Mouse (Mus musculus) neural tube, embryonic 12.5 days (tissue): ENCODE data around the gene Otc. TPM values are rescaled to one million over a fixed set of nuclear protein-coding genes. Genes with fewer than 3 reads are reported as not detected.
A peak's percentile ranks its signal among the peaks of the same experiment; 100 is the strongest.

ENCODE experiments used
- ATAC-seq: fragments of 200-750 bp; cut with Nextera tagmentation; 2 replicates; pipeline ENCODE4 v1.8.0; 2017; ENCODE audit warnings: low read depth, mild to moderate bottlenecking, moderate TSS enrichment, moderate library complexity; ENCODE audit not compliant: low FRiP score
- H3K27ac ChIP-seq: fragments of 300-500 bp; sonication (generic); 2 replicates; pipeline ENCODE4 v1.5.1; 2016
- H3K27me3 ChIP-seq: fragments of 300-500 bp; sonication (generic); replicated peaks from 2 replicates; pipeline ENCODE4 v1.6.1; 2016; ENCODE audit warnings: mild to moderate bottlenecking
- H3K36me3 ChIP-seq: fragments of 300-500 bp; sonication (generic); 2 replicates; pipeline ENCODE4 v1.6.1; 2016; ENCODE audit warnings: mild to moderate bottlenecking
- H3K4me1 ChIP-seq: fragments of 300-500 bp; sonication (generic); 2 replicates; pipeline ENCODE4 v1.6.1; 2016
- H3K4me2 ChIP-seq: fragments of 300-500 bp; sonication (generic); replicated peaks from 2 replicates; pipeline ENCODE4 v1.6.1; 2016; ENCODE audit warnings: mild to moderate bottlenecking
- H3K4me3 ChIP-seq: fragments of 300-500 bp; sonication (generic); 2 replicates; pipeline ENCODE4 v1.5.1; 2016
- H3K9ac ChIP-seq: fragments of 300-500 bp; sonication (generic); 2 replicates; pipeline ENCODE4 v1.6.1; 2016; ENCODE audit warnings: mild to moderate bottlenecking
- H3K9me3 ChIP-seq: fragments of 300-500 bp; sonication (generic); 2 replicates; pipeline ENCODE4 v1.6.1; 2016; ENCODE audit warnings: mild to moderate bottlenecking
- WGBS: fragments of 180-500 bp; shearing (Covaris S2); methylation state at CpG from one replicate; pipeline ENCODE4 v1.1.7; 2016; 5-methylcytosine and 5-hydroxymethylcytosine counted together
- polyA plus RNA-seq: library from polyadenylated mRNA; unstranded; fragments of >200 nt; fragmentation: Nextera tagmentation; extraction: Ambion mirVana; gene quantifications from 2 replicates; pipeline ENCODE4 v1.2.1, GENCODE M21; 2016

Gene Otc
- not detected in 2 replicates for polyA plus RNA-seq

DNA sequence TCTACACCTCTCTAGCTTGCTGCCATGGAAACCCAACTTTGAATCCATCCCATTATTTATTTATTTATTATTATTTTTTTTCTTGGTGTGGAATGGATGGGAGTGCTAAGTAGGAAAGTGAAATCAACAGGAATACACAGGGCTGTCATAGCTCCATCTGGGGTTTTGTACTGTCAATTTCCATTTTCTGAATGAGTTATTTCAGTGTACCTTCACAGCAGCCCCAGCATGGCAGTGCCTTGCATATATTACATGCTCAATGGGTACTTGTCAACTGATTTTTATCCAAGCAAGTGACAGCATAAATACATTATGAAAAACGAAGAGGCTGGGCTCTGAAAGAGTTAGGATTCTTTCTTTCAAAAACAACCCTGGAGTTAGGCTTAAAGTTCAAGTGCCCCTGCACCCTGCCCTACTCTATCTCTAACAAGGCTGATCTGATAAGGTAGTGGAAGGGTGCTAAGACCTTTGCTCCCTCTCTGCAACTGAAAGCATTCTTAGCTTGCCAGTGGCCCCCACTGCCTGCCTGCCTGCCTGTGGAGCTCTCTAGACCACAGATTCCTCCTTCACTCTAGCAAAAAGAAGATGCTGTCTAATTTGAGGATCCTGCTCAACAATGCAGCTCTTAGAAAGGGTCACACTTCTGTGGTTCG is at the start of gene Otc:
Otc (plus strand) TSS at position 454 of the 653 bp plus-strand sequence.
- 65% methylated on average over 2 of the region's 2 CpGs for WGBS
- no peaks in the 10 kb centered on the region for H3K4me1 ChIP-seq
- H3K4me3 ChIP-seq = no peak within 1 kb of the TSS
- H3K36me3 ChIP-seq = no peaks in the 10 kb centered on the region
- H3K4me2 ChIP-seq = no peak within 1 kb of the TSS
- no peaks in the 10 kb centered on the region for H3K9me3 ChIP-seq
- no peaks in the 10 kb centered on the region for H3K27me3 ChIP-seq
- H3K27ac ChIP-seq = no peak within 1 kb of the TSS
- no peak within 1 kb of the TSS for H3K9ac ChIP-seq
- no peak for ATAC-seq

DNA sequence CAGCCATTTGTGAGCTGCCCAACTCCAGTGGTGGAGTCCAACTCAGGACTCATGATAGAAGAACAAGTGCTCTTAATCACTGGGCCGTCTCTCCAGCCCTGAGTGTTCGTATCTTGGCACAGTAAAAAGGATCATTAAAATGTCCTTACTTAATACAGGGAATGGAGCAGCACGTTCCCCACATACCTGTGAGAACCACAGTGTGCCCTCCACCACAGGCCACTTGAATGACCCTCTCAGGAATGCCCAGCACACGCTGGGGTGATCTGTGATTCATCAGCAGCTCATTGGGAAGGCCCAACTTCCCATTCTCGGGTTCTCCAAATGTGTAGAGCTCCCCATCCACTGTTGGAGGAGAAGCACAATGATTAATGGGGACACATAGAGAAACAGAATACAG is 46.2 kb upstream of the Otc start:
- no peak overlapping the region for H3K4me3 ChIP-seq
- H3K27me3 ChIP-seq = no peaks in the 10 kb centered on the region
- H3K4me1 ChIP-seq = no peaks in the 10 kb centered on the region
- H3K4me2 ChIP-seq = no peak overlapping the region
- no peak overlapping the region for H3K27ac ChIP-seq
- H3K36me3 ChIP-seq = no peaks in the 10 kb centered on the region; the same call in 1 of the 2 replicates
- no peak for ATAC-seq
- H3K9ac ChIP-seq = no peak overlapping the region
- H3K9me3 ChIP-seq = no peaks in the 10 kb centered on the region
- 86% methylated on average over 5 of the region's 5 CpGs for WGBS

DNA sequence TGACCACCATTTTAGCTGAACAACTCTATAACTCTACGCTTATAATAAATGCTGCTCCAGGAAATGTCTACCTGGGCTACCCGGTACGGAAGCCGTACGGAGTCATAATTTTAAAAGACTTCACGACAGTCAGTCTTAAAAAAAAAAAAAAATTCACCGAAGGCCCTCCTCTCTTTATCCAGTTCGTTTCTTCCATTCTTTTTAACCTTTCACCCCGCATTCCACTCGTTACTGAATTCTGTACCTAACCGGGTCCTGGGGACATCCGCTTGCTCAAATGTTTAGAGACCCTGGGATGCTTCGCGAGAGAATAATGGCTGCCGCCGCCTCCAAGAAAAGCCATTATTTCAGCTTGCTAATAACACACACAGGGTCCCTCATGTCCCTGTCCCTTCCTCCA is 36.1 kb upstream of the Otc start:
- H3K9ac ChIP-seq = peak overlapping the region; percentile 27
- H3K27ac ChIP-seq = 0 out of 2 replicates have a peak overlapping the region, but pooled peaks have one; percentile 16
- H3K36me3 ChIP-seq = no peaks in the 10 kb centered on the region
- H3K4me3 ChIP-seq = peak overlapping the region; percentile 49
- no peaks in the 10 kb centered on the region for H3K27me3 ChIP-seq
- ATAC-seq = peak; percentile 67
- H3K4me1 ChIP-seq = no peaks in the 10 kb centered on the region
- H3K4me2 ChIP-seq = peak overlapping the region; percentile 57
- H3K9me3 ChIP-seq = no peaks in the 10 kb centered on the region
- WGBS = 21% methylated on average over 16 of the region's 16 CpGs

DNA sequence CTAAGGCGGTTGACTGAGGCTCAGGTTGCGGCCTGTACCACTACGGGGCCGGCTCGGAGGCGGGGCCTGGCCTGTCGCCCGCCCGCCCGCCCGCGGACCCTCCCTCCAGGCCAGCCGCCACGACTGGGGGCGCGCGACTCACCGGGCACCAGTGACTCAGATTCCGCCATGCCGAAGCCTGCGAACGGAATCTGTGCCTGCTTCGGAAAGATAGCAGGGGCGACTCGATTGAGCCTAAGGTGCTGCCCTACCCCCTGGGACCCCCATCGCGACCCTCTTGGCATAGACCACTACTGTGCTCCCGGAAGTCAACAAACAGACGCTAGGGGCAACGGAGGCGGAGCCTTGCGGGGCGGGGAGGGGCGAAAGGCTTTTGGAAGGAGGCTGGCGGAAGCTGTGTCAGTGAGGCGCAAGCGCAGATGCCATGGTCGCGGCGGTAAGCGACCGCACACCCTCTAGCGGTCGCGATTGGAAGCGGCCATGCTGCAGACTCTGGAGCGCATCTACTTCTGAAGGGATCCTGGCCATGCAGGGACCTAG is 35.6 kb upstream of the Otc start, which contains the start of gene Rpgr:
Rpgr (minus strand) TSS at position 511 of the 540 bp plus-strand sequence.
- H3K4me3 ChIP-seq = peak within 1 kb of the TSS; percentile 49
- 13% methylated on average over 46 of the region's 47 CpGs for WGBS
- no peaks in the 10 kb centered on the region for H3K4me1 ChIP-seq
- H3K9ac ChIP-seq = peak within 1 kb of the TSS; percentile 27
- no peaks in the 10 kb centered on the region for H3K36me3 ChIP-seq
- no peaks in the 10 kb centered on the region for H3K9me3 ChIP-seq
- no peaks in the 10 kb centered on the region for H3K27me3 ChIP-seq
- H3K4me2 ChIP-seq = peak within 1 kb of the TSS; percentile 57
- 0 out of 2 replicates have a peak within 1 kb of the TSS, but pooled peaks have one; percentile 16 for H3K27ac ChIP-seq
- ATAC-seq = peak; percentile 98

DNA sequence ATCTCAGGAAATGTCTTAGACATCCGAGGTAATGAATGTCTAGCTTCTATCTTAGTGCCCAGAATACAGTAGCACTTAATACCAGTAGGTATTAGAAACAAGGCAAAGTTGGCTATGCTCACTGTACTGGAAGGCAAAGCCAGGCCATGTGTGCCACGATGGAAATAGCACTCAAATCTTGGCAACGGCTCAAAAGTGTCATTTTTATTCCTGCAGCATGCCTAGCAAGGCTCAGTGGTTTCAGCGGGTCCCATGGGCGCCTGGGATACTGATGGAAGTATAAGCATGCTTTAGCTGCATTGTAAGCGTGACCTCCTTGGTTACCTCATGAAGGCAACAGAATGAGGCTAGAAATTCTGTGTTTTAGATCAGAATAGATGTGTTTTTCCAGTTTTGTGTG is 32.8 kb upstream of the Otc start:
- Histone ChIP-seq H3K4me2 (no peak overlapping the region), H3K4me1 (no peaks in the 10 kb centered on the region), H3K36me3 (no peaks in the 10 kb centered on the region), H3K9me3 (no peaks in the 10 kb centered on the region), H3K4me3 (no peak overlapping the region), H3K27ac (no peak overlapping the region), H3K27me3 (no peaks in the 10 kb centered on the region), H3K9ac (no peak overlapping the region)
- ATAC-seq = no peak
- 78% methylated on average over 6 of the region's 6 CpGs for WGBS

DNA sequence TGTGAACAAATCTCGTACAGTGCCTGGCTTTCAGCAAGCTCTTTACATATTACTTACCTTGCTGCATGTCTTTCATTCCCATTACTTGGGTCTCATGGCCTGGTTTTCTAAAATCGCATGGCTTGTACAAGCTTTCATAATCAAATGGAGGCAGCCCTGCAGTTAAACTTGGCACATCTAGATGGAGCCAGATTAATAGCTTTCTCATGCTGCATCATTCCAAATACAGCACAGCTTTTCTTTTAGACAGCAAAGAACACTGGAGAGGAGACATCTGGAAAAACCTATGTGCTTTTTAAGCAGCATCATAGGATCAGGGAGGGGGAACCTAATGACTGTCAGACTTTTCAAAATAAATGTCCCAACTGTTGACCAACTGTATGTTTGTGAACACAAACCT is 19.1 kb upstream of the Otc start:
- Histone ChIP-seq H3K4me2 (no peak overlapping the region), H3K9ac (no peak overlapping the region), H3K9me3 (no peaks in the 10 kb centered on the region), H3K27me3 (no peaks in the 10 kb centered on the region), H3K4me1 (no peaks in the 10 kb centered on the region), H3K36me3 (no peaks in the 10 kb centered on the region), H3K27ac (no peak overlapping the region), H3K4me3 (no peak overlapping the region)
- WGBS = 82% methylated on average over 2 of the region's 2 CpGs
- ATAC-seq = no peak

DNA sequence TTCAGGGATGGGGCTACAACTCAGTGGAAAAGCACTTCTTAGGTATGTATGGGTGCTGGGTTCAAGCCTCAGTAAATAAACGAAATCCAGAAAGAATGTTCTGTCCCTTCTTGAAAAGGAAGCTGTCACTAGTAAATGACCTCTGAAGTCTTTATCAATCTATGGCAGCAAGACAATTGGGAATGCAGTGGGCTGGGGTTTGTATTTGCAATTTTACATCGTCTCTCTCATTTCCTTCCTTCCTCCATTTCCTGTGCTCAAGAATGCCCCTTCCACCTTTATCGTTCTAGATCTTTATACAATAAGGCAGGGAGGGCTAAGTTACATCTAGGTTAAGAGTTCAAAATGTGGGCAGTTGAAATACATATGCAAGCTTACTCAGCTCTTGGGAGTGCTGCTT is 17.5 kb upstream of the Otc start:
- Histone ChIP-seq H3K4me1 (no peaks in the 10 kb centered on the region), H3K36me3 (no peaks in the 10 kb centered on the region), H3K9me3 (no peaks in the 10 kb centered on the region), H3K4me3 (no peak overlapping the region), H3K27ac (no peak overlapping the region), H3K4me2 (no peak overlapping the region), H3K27me3 (no peaks in the 10 kb centered on the region), H3K9ac (no peak overlapping the region)
- no peak for ATAC-seq
- 83% methylated on average over 3 of the region's 3 CpGs for WGBS

DNA sequence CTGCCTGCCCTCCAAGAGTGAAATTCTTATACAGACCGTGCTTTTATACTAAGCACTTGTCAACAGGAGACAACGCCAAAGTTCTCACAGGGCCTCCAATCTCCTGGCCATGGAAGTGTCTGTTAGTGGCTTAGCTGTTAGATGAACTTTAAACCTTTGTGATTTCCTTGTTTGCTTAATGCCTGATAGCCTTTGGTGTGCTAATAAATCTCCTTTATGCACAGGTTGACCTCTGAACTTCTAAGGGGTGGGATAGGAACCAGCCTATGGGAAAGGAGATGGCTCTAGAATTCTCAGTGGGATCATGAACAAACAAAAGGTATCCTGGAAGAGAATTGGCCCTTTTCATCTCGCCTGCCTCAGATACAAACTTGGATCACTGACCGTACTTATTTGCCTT is 12.6 kb upstream of the Otc start:
- no peaks in the 10 kb centered on the region for H3K36me3 ChIP-seq
- H3K27ac ChIP-seq = no peak overlapping the region
- no peaks in the 10 kb centered on the region for H3K27me3 ChIP-seq
- no peaks in the 10 kb centered on the region for H3K9me3 ChIP-seq
- WGBS = 49% methylated on average over 4 of the region's 4 CpGs
- no peak overlapping the region for H3K4me3 ChIP-seq
- no peak overlapping the region for H3K9ac ChIP-seq
- H3K4me1 ChIP-seq = no peaks in the 10 kb centered on the region
- H3K4me2 ChIP-seq = no peak overlapping the region
- ATAC-seq = no peak

DNA sequence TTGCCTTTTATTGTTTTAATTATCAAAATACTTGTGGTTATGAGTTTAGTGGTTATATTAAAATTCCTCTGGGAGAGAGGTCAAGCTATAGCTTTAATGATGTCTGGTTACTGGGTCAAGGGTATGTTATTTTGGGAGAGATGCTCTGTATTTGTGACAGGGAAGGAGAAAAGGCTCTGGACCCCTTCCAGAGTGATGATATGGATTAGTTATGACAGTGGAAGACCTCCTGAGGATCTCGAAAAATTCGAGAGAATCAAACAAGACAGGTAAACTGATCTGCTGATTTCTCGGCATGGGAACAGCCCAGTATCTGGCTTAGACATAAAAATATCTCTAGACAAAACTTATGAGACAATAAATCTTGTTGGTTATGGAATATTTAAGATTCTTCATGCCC is 8.2 kb upstream of the Otc start:
- ATAC-seq = no peak

DNA sequence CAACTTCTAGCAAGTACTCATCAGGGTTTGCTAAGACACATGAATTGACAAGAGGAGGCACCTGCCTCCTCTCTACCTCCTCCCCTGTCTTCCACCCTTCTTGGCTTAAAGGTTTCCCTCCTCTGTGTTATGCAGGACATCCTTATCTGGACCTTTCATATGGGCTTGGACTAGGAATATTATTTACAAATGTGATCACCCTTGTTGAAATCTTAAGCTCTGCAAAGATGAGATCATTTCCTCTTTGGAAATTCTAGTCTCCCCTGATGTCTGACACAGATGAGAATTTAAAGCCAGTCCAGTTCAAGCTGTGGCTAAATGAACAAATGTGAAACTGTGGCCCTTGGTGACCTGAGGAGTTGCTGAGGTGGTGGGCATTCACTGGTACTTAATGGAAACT is 748 bp upstream of the Otc start:
- no peaks in the 10 kb centered on the region for H3K36me3 ChIP-seq
- H3K9me3 ChIP-seq = no peaks in the 10 kb centered on the region
- no peak overlapping the region for H3K4me2 ChIP-seq
- no peak overlapping the region for H3K27ac ChIP-seq
- no peaks in the 10 kb centered on the region for H3K4me1 ChIP-seq
- no peak for ATAC-seq
- H3K27me3 ChIP-seq = no peaks in the 10 kb centered on the region
- no peak overlapping the region for H3K9ac ChIP-seq
- H3K4me3 ChIP-seq = no peak overlapping the region

More for the DNA sequence above, 8.2 kb upstream of the Otc start:
- no peaks in the 10 kb centered on the region for H3K9me3 ChIP-seq
- no peaks in the 10 kb centered on the region for H3K27me3 ChIP-seq
- no peak overlapping the region for H3K4me2 ChIP-seq
- H3K9ac ChIP-seq = no peak overlapping the region
- H3K36me3 ChIP-seq = no peaks in the 10 kb centered on the region
- H3K27ac ChIP-seq = no peak overlapping the region
- H3K4me1 ChIP-seq = no peaks in the 10 kb centered on the region
- H3K4me3 ChIP-seq = no peak overlapping the region
- 74% methylated on average over 3 of the region's 3 CpGs for WGBS

DNA sequence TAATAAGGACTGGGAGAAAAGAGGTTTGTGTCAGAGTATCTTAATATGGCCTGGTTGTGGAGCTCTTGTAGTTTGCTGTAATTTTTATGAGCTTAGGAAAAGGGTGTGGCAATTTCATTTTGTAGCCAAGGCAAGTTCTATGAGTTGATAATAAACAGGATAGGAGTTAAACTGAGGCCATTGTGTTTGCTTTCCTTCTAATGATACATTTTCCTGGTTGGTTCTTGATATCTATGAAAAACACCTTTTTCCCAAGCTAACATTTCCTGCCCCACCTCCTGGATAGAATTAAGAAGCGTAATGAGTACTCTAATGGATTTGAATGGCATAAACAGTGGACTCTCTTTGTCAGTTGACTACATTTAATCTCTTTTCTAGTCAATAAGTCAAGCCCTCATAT is 5.7 kb downstream of the Otc start:
- H3K9me3 ChIP-seq = no peaks in the 10 kb centered on the region
- H3K36me3 ChIP-seq = no peaks in the 10 kb centered on the region
- ATAC-seq = no peak
- no peaks in the 10 kb centered on the region for H3K4me1 ChIP-seq
- no peak overlapping the region for H3K9ac ChIP-seq
- WGBS = 90% methylated on average over 1 of the region's 1 CpGs
- no peaks in the 10 kb centered on the region for H3K27me3 ChIP-seq
- no peak overlapping the region for H3K4me2 ChIP-seq
- H3K27ac ChIP-seq = no peak overlapping the region
- H3K4me3 ChIP-seq = no peak overlapping the region

DNA sequence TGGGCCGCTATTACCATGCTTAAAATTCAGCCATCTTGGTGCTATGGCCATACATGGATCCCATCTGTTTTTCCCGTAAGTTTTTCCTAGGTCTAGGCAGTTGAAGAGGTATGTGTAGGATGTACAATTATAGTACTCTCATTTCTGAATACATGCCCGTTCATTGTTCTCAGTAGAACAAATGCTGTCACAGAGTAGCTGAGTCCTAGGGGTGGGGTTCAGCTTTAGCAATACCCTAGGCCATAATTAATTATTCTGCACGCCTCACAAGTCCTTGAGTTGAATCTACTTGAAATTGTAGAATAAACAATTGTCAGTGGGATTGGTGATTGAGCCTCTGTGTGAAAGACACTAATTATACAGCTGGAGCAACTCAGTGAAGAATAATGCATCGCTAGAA is 6.2 kb downstream of the Otc start:
- Histone ChIP-seq H3K27me3 (no peaks in the 10 kb centered on the region), H3K4me1 (no peaks in the 10 kb centered on the region), H3K9me3 (no peaks in the 10 kb centered on the region), H3K27ac (no peak overlapping the region), H3K4me3 (no peak overlapping the region), H3K36me3 (no peaks in the 10 kb centered on the region), H3K4me2 (no peak overlapping the region), H3K9ac (no peak overlapping the region)
- WGBS = 78% methylated on average over 5 of the region's 5 CpGs
- ATAC-seq = no peak

DNA sequence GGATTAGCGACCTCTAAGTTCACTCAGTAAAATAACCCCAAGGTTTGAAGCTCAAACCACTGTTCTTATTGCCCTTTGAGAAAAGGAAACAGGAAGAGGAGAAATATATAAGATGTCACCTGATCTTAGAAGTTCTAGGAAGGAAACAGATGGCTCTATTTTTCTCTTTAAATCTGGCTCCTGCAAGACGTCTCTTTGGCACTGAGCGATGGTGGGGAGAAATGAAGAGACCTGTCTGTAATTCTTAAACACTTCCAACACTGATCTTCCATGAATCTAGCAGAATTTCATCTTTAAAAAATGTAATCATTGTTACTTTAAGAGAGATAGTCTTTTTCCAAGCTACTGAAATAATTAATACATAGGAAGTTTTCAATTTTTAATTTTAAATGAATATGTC is 16.2 kb downstream of the Otc start:
- no peak overlapping the region for H3K27ac ChIP-seq
- H3K4me1 ChIP-seq = no peaks in the 10 kb centered on the region
- H3K9me3 ChIP-seq = no peaks in the 10 kb centered on the region
- no peaks in the 10 kb centered on the region for H3K36me3 ChIP-seq
- 81% methylated on average over 3 of the region's 3 CpGs for WGBS
- no peak overlapping the region for H3K9ac ChIP-seq
- no peak overlapping the region for H3K4me3 ChIP-seq
- no peak for ATAC-seq
- no peaks in the 10 kb centered on the region for H3K27me3 ChIP-seq
- H3K4me2 ChIP-seq = no peak overlapping the region
